Mouse (Mus musculus) liver, adult 2 months (tissue): ENCODE data around the gene Pnp. TPM values are rescaled to one million over a fixed set of nuclear protein-coding genes. Genes with fewer than 3 reads are reported as not detected.
A peak's percentile ranks its signal among the peaks of the same experiment; 100 is the strongest.
"Not testable (repeated sequence)": the region's sequence is repeated elsewhere in the genome, so short reads cannot be mapped to it uniquely, and the experiment has no call there.

Experiments
- DNase-seq: peaks from one replicate; pipeline ENCODE4 v3.0.0-alpha.2; 2011; ENCODE audit warnings: low read depth, low spot score; ENCODE audit errors: extremely low read depth
- H3K27ac ChIP-seq: fragments of 200-500 bp; replicated peaks from 2 replicates; pipeline ENCODE4 v1.5.1; 2012; ENCODE audit warnings: low read depth, mild to moderate bottlenecking, control low read depth, inconsistent platforms, low read length; ENCODE audit not compliant: insufficient read depth
- H3K27me3 ChIP-seq: fragments of 200-500 bp; 2 replicates; pipeline ENCODE4 v1.6.1; 2012; ENCODE audit warnings: mild to moderate bottlenecking, moderate library complexity, low read length, inconsistent platforms; ENCODE audit not compliant: control insufficient read depth, insufficient read depth
- H3K36me3 ChIP-seq: fragments of 200-500 bp; 2 replicates; pipeline ENCODE4 v1.6.1; 2012; ENCODE audit warnings: low read length, inconsistent platforms; ENCODE audit not compliant: control insufficient read depth, insufficient read depth
- H3K4me1 ChIP-seq: fragments of 200-500 bp; 2 replicates; pipeline ENCODE4 v1.6.1; 2011; ENCODE audit warnings: low read length; ENCODE audit not compliant: control insufficient read depth, insufficient read depth
- H3K4me3 ChIP-seq: fragments of 200-500 bp; 2 replicates; pipeline ENCODE4 v1.5.1; 2011; ENCODE audit warnings: low read depth, mild to moderate bottlenecking, control low read depth, low read length, moderate library complexity; ENCODE audit not compliant: insufficient read depth
- H3K79me2 ChIP-seq: fragments of 200-500 bp; 2 replicates; pipeline ENCODE4 v1.6.1; 2012; ENCODE audit warnings: inconsistent platforms, mild to moderate bottlenecking, low read length, moderate library complexity; ENCODE audit not compliant: control insufficient read depth, insufficient read depth
- H3K9ac ChIP-seq: fragments of 200-500 bp; 2 replicates; pipeline ENCODE4 v1.6.1; 2012; ENCODE audit warnings: low read depth, mild to moderate bottlenecking, control low read depth, inconsistent platforms, low read length
- CTCF ChIP-seq: fragments of 200-500 bp; IDR thresholded peaks from 2 replicates; pipeline ENCODE4 v1.5.1; 2011; ENCODE audit warnings: low read depth, low read length, control low read depth
- POLR2A ChIP-seq: fragments of 200-500 bp; IDR thresholded peaks from 2 replicates; pipeline ENCODE4 v1.6.1; 2011; ENCODE audit warnings: low read length, control low read depth; ENCODE audit not compliant: insufficient read depth; ENCODE audit errors: extremely low read depth
- WGBS: fragments of 180-500 bp; shearing (Covaris S2); methylation state at CpG from one replicate; pipeline ENCODE4 v1.1.7; 2018; 5-methylcytosine and 5-hydroxymethylcytosine counted together
- polyA plus RNA-seq: library from polyadenylated mRNA; depleted of rRNA; stranded (reverse); fragments of >200 nt; gene quantifications from 2 replicates; pipeline ENCODE4 v1.2.3, GENCODE M21; 2012
- total RNA-seq: library from RNA; depleted of rRNA; stranded (reverse); fragments of >200 nt; gene quantifications from 2 replicates; pipeline ENCODE4 v1.2.3, GENCODE M21; 2014

Gene Pnp
- total and polyA plus RNA-seq, 2 experiments = 83.1 to 111 TPM

DNA sequence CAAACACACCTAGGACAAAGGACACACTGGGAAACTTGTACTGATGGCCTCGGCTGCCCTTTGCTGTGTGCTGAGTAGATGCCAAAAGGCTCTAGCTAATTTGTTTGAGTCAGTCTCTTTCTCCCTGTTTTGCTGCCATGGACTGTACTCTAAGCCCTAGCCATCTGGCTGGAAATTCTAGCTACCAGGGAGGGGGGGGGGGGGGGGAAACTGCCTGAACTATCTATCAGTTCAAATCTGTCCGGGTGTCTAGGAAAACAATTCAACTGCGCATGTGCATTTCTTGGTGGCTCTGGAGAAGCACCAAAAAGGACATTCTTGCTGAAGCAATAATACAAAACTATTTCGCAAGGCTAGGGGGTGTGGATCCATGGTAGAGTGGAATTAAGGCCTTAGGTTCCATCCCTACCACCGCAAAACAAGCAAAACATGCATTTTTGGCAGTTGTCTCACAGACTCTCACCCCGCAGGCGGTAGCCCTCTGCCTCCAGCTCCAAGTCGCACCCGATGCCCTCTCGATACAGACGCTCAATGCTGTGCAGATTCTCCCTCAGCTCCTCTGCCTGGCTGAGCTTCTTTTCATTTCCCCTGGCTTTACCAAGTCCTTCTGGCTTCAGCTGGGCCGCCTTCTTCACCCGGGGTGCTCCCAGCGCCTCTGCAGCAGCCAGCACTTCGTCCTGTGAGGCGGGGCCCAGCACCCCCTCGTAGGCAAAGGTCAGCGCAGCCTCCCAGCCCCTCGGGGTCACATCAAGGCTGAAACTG lies 34.7 kb upstream of the Pnp start:
- Histone ChIP-seq H3K27me3 (no peaks in the 10 kb centered on the region), H3K27ac (peak overlapping the region; percentile 67), H3K79me2 (no peaks in the 10 kb centered on the region), H3K4me3 (peak overlapping the region; percentile 47), H3K36me3 (no peaks in the 10 kb centered on the region), H3K9ac (peak overlapping the region; percentile 42), H3K4me1 (peaks cover 9% of the 10 kb centered on the region)
- 5% methylated on average over 19 of the region's 19 CpGs for WGBS
- no peak for TF ChIP-seq POLR2A
- peak; percentile 98 for DNase-seq

GRCm38 (mm10) chr14:50896747-50897373 lies 34.0 kb upstream of the Pnp start:
- H3K4me3 ChIP-seq = peak overlapping the region; percentile 47; the same call in 1 of the 2 replicates
- no peaks in the 10 kb centered on the region for H3K27me3 ChIP-seq
- 48% methylated on average over 23 of the region's 23 CpGs for WGBS
- no peaks in the 10 kb centered on the region for H3K79me2 ChIP-seq
- no peak for DNase-seq
- H3K27ac ChIP-seq = peak overlapping the region; percentile 67
- peak overlapping the region; percentile 40 for H3K9ac ChIP-seq
- no peaks in the 10 kb centered on the region for H3K36me3 ChIP-seq
- no peak for TF ChIP-seq CTCF
- TF ChIP-seq POLR2A = no peak
- peaks cover 9% of the 10 kb centered on the region for H3K4me1 ChIP-seq

DNA sequence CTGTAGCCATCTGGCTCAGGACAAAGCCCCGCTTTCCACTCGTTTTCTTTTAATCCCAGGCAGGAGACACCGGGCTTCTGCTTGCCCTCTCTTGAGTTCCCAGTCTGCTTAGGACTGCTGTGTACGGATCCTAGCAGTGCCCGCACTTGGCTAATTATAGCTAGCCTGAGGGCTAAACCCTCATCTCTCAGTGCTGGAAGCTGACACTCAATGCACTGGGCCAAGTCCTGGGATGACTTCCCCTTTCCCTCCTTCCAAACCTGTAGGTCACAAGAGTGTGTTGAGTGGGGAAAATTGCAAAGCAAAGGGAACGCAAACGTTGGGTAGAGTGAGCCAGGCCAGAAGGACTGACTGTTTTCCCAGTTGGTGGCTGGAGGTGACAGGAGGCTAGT lies 33.5 kb upstream of the Pnp start, which contains the start of gene Klhl33:
Klhl33 (minus strand) TSS at position 134 of the 392 bp plus-strand sequence.
- Histone ChIP-seq H3K36me3 (no peaks in the 10 kb centered on the region), H3K27me3 (no peaks in the 10 kb centered on the region), H3K27ac (peak within 1 kb of the TSS; percentile 67), H3K4me3 (peak within 1 kb of the TSS; percentile 47), H3K4me1 (peaks cover 9% of the 10 kb centered on the region), H3K79me2 (no peaks in the 10 kb centered on the region), H3K9ac (peak within 1 kb of the TSS; percentile 40)
- TF ChIP-seq CTCF = no peak
- no peak for TF ChIP-seq POLR2A
- 71% methylated on average over 7 of the region's 7 CpGs for WGBS
- DNase-seq = no peak

DNA sequence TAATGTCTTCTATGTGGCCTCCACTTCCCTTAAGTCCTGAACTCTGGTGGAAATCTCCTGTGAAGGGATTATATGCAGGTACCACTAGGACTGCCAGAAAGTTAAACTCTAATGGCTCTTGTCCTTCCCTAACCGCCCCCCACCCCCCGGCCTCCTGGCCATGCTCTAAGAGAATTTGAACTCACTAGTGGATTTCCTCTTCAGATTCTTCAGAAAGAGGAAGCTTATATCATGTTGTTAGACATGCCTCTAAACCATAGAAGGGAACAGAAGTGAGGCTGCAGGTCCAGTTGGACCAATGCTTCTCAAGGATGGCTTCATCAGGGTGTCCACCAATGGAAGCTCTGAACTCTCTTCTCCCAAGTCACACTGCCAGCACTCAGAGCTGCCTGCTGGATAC lies 32.9 kb upstream of the Pnp start:
- H3K27ac ChIP-seq, H3K4me3 ChIP-seq, H3K36me3 ChIP-seq, H3K4me1 ChIP-seq, H3K79me2 ChIP-seq, H3K27me3 ChIP-seq, H3K9ac ChIP-seq, DNase-seq: not testable (repeated sequence)
- 91% methylated on average over 2 of the region's 2 CpGs for WGBS

GRCm38 (mm10) chr14:50903973-50904827 lies 26.7 kb upstream of the Pnp start:
- TF ChIP-seq CTCF = peak; percentile 74
- no peak for TF ChIP-seq POLR2A
- peak overlapping the region; percentile 18; the same call in 1 of the 2 replicates for H3K9ac ChIP-seq
- no peaks in the 10 kb centered on the region for H3K27me3 ChIP-seq
- 18% methylated on average over 26 of the region's 26 CpGs for WGBS
- no peak overlapping the region for H3K27ac ChIP-seq
- no peaks in the 10 kb centered on the region for H3K4me1 ChIP-seq
- H3K36me3 ChIP-seq = no peaks in the 10 kb centered on the region
- DNase-seq = peak; percentile 35
- no peaks in the 10 kb centered on the region for H3K79me2 ChIP-seq
- H3K4me3 ChIP-seq = peak overlapping the region; percentile 6

DNA sequence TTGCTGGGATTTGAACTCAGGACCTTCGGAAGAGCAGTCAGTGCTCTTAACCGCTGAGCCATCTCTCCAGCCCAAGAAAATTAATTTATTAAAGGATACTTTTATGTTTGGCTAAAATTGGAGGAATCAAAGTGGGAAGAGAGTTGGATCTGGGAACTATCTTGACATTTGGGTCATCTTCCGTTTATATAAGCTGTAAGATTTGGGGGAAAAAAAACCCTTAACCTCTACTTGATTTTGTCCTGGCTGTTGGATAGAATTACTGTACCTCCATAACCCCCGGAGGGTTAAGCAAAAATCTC lies 26.1 kb upstream of the Pnp start:
- H3K36me3 ChIP-seq = no peaks in the 10 kb centered on the region
- no peak overlapping the region for H3K9ac ChIP-seq
- no peak overlapping the region for H3K27ac ChIP-seq
- H3K4me1 ChIP-seq = no peaks in the 10 kb centered on the region
- no peak overlapping the region for H3K4me3 ChIP-seq
- H3K27me3 ChIP-seq = no peaks in the 10 kb centered on the region
- DNase-seq = no peak
- 95% methylated on average over 4 of the region's 4 CpGs for WGBS
- no peak for TF ChIP-seq CTCF
- no peak for TF ChIP-seq POLR2A
- no peaks in the 10 kb centered on the region for H3K79me2 ChIP-seq

- H3K27ac ChIP-seq, H3K27me3 ChIP-seq, H3K36me3 ChIP-seq, H3K79me2 ChIP-seq, H3K4me3 ChIP-seq, H3K9ac ChIP-seq, DNase-seq, H3K4me1 ChIP-seq: not testable (repeated sequence)
Observed at GRCm38 (mm10) chr14:50905327-50905726, 25.6 kb upstream of the Pnp start.
